Mouse (Mus musculus) kidney, embryonic 14.5 days (tissue): Measurements from ENCODE around the gene Kcnh6. TPM values are rescaled to one million over a fixed set of nuclear protein-coding genes. Genes with fewer than 3 reads are reported as not detected.
"Not testable (repeated sequence)": the region's sequence is repeated elsewhere in the genome, so short reads cannot be mapped to it uniquely, and the experiment has no call there.

Source experiments
- ATAC-seq: fragments of 200-750 bp; cut with Nextera tagmentation; 2 replicates; pipeline ENCODE4 v1.8.0; 2017; ENCODE audit warnings: moderate number of reproducible peaks, mild to moderate bottlenecking, moderate TSS enrichment, moderate library complexity; ENCODE audit not compliant: low FRiP score, low TSS enrichment
- H3K27ac ChIP-seq: fragments of 300-500 bp; sonication (generic); 2 replicates; pipeline ENCODE4 v1.5.1; 2014; ENCODE audit warnings: low read depth, mild to moderate bottlenecking, low read length, moderate library complexity, mixed read lengths
- H3K27me3 ChIP-seq: fragments of 300-500 bp; sonication (generic); 2 replicates; pipeline ENCODE4 v1.6.1; 2014; ENCODE audit warnings: mild to moderate bottlenecking, low read length; ENCODE audit not compliant: control insufficient read depth, insufficient read depth
- H3K36me3 ChIP-seq: fragments of 300-500 bp; sonication (generic); 2 replicates; pipeline ENCODE4 v1.6.1; 2014; ENCODE audit warnings: low read length, mixed read lengths; ENCODE audit not compliant: control insufficient read depth, insufficient read depth
- H3K4me1 ChIP-seq: fragments of 300-500 bp; sonication (generic); 2 replicates; pipeline ENCODE4 v1.6.1; 2014; ENCODE audit warnings: low read length, mixed read lengths; ENCODE audit not compliant: control insufficient read depth, insufficient read depth
- H3K4me2 ChIP-seq: fragments of 300-500 bp; sonication (generic); replicated peaks from 2 replicates; pipeline ENCODE4 v1.6.1; 2014; ENCODE audit warnings: low read depth, mild to moderate bottlenecking, low read length
- H3K4me3 ChIP-seq: fragments of 300-500 bp; sonication (generic); 2 replicates; pipeline ENCODE4 v1.5.1; 2014; ENCODE audit warnings: mild to moderate bottlenecking, low read length
- H3K9ac ChIP-seq: fragments of 300-500 bp; sonication (generic); 2 replicates; pipeline ENCODE4 v1.6.1; 2014; ENCODE audit warnings: low read depth, mild to moderate bottlenecking, low read length, moderate library complexity
- H3K9me3 ChIP-seq: fragments of 300-500 bp; sonication (generic); 2 replicates; pipeline ENCODE4 v1.6.1; 2016; ENCODE audit warnings: low read length; ENCODE audit not compliant: control insufficient read depth
- WGBS: fragments of 180-500 bp; shearing (Covaris S2); extraction: QIAGEN DNeasy Blood & Tissue Kit; methylation state at CpG from one replicate; pipeline ENCODE4 v1.1.7; 2014; 5-methylcytosine and 5-hydroxymethylcytosine counted together
- polyA plus RNA-seq: library from polyadenylated mRNA; unstranded; fragments of >200 nt; fragmentation: Nextera tagmentation; extraction: Ambion mirVana; gene quantifications from 2 replicates; pipeline ENCODE4 v1.2.1, GENCODE M21; 2014

Gene Kcnh6
- polyA plus RNA-seq, 1 experiment from 2014 or later = 0.14 TPM

- WGBS = 41% methylated on average over 11 of the region's 11 CpGs
- peak; percentile 39; the same call in 1 of the 2 replicates for ATAC-seq
- Histone ChIP-seq H3K27ac (no peak overlapping the region), H3K4me1 (no peaks in the 10 kb centered on the region), H3K27me3 (no peaks in the 10 kb centered on the region; the same call in 1 of the 2 replicates), H3K36me3 (0 out of 2 replicates have a peak, but pooled peaks cover 3% of the 10 kb centered on the region), H3K9ac (no peak overlapping the region), H3K4me3 (no peak overlapping the region), H3K4me2 (no peak overlapping the region), H3K9me3 (no peaks in the 10 kb centered on the region)
Observed at GRCm38 (mm10) chr11:106026465-106027151, 18.7 kb downstream of the Kcnh6 start.

DNA sequence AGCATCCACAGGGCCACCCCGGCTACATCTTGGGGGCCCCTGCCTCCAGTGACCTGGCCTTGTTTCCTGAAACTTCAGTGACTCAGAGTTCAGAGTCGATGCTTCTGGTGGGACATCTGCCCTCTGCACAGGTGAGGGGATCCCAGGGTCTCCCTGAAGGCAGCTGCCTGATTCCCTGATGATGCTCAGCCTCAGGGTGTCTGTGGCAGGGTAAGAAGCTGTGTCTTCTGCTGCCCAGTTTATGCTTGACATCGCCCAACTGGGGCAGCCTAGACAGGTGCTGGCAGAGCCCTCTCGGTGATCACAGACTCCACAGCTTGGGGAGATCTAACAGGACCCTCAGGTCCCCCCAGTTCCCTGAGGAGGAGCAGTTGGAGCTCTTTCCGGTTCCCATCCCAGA is 19.7 kb downstream of the Kcnh6 start:
- Histone ChIP-seq H3K9ac (no peak overlapping the region), H3K4me1 (no peaks in the 10 kb centered on the region), H3K27me3 (no peaks in the 10 kb centered on the region), H3K4me2 (no peak overlapping the region), H3K27ac (no peak overlapping the region), H3K4me3 (no peak overlapping the region), H3K36me3 (0 out of 2 replicates have a peak, but pooled peaks cover 3% of the 10 kb centered on the region), H3K9me3 (no peaks in the 10 kb centered on the region)
- no peak; the same call in 1 of the 2 replicates for ATAC-seq
- WGBS = 87% methylated on average over 5 of the region's 5 CpGs

- WGBS = 15% methylated on average over 5 of the region's 25 CpGs
- peak overlapping the region; percentile 32; the same call in 1 of the 2 replicates for H3K4me3 ChIP-seq
- not testable (repeated sequence) for H3K36me3 ChIP-seq, ATAC-seq, H3K9ac ChIP-seq, H3K9me3 ChIP-seq, H3K4me1 ChIP-seq, H3K27me3 ChIP-seq, H3K4me2 ChIP-seq, H3K27ac ChIP-seq
Observed at GRCm38 (mm10) chr11:106032074-106032473, 24.1 kb downstream of the Kcnh6 start.

GRCm38 (mm10) chr11:106033491-106033919 is 25.6 kb downstream of the Kcnh6 start:
- Histone ChIP-seq H3K27ac (peak overlapping the region; percentile 31; the same call in 1 of the 2 replicates), H3K27me3 (no peaks in the 10 kb centered on the region), H3K9me3 (no peaks in the 10 kb centered on the region), H3K4me2 (peak overlapping the region; percentile 26), H3K9ac (peak overlapping the region; percentile 9; the same call in 1 of the 2 replicates), H3K4me1 (peaks cover 7% of the 10 kb centered on the region; the same call in 1 of the 2 replicates), H3K4me3 (no peak overlapping the region; the same call in 1 of the 2 replicates), H3K36me3 (no peaks in the 10 kb centered on the region)
- WGBS = 41% methylated on average over 11 of the region's 11 CpGs
- peak; percentile 16; the same call in 1 of the 2 replicates for ATAC-seq

GRCm38 (mm10) chr11:106034986-106035385 is 27.1 kb downstream of the Kcnh6 start:
- H3K27ac ChIP-seq = no peak overlapping the region
- H3K9me3 ChIP-seq = no peaks in the 10 kb centered on the region
- H3K36me3 ChIP-seq = no peaks in the 10 kb centered on the region
- no peak overlapping the region for H3K4me2 ChIP-seq
- H3K4me1 ChIP-seq = peaks cover 12% of the 10 kb centered on the region; the same call in 1 of the 2 replicates
- H3K9ac ChIP-seq = no peak overlapping the region
- no peak overlapping the region for H3K4me3 ChIP-seq
- ATAC-seq = no peak
- WGBS = 85% methylated on average over 9 of the region's 9 CpGs
- no peaks in the 10 kb centered on the region for H3K27me3 ChIP-seq

DNA sequence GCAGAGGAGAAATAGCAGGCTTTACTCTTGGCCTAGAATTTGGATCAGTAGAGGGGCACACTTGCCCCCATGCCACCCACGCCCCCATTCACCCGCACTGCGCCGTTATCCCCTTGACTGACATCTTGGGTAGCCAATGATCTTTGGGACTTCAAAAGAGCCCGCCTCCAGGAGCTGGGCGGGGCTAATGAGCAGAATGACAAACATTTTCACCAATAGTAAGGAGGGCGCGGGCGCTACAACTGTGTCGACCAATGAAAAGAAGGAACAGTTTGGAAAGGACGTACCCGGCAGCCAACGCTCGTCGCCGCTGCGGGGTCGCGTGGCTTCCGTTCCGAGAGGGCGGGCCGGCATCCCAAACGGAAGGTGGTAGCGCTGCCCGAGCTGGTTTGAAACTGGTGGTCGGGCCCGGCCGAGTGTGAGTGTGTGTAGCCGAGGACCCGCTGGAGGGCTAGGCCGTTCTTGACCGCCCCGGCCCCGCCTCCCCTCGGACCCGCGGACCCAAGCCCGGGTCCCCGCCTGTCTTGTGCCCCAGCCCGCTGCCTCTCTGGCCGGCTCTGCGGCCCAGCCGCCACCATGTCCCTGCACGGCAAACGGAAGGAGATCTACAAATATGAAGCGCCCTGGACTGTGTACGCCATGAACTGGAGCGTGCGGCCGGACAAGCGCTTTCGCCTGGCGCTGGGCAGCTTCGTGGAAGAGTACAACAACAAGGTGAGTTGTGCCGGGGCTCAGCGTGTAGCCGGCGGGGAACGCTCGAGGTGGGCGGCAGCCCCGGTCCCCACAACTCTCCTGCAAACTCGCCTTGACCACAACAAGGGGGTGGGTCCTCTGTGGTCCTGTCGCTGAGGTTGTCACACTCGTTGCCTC is 28.9 kb downstream of the Kcnh6 start, which contains the start of gene Dcaf7:
Dcaf7 (plus strand) TSS at position 325 of the 870 bp plus-strand sequence.
- H3K9me3 ChIP-seq = no peaks in the 10 kb centered on the region
- peaks cover 12% of the 10 kb centered on the region; the same call in 1 of the 2 replicates for H3K4me1 ChIP-seq
- ATAC-seq = peak; percentile 98
- no peaks in the 10 kb centered on the region for H3K36me3 ChIP-seq
- H3K4me3 ChIP-seq = peak within 1 kb of the TSS; percentile 76
- H3K27me3 ChIP-seq = no peaks in the 10 kb centered on the region
- H3K9ac ChIP-seq = peak within 1 kb of the TSS; percentile 91
- under 1% methylated on average over 66 of the region's 66 CpGs for WGBS
- H3K27ac ChIP-seq = peak within 1 kb of the TSS; percentile 91
- H3K4me2 ChIP-seq = peak within 1 kb of the TSS; percentile 78

- Histone ChIP-seq H3K9me3 (no peaks in the 10 kb centered on the region), H3K4me2 (peak overlapping the region; percentile 78), H3K27ac (peak overlapping the region; percentile 91), H3K4me1 (peaks cover 12% of the 10 kb centered on the region; the same call in 1 of the 2 replicates), H3K36me3 (no peaks in the 10 kb centered on the region), H3K9ac (peak overlapping the region; percentile 91), H3K4me3 (peak overlapping the region; percentile 76), H3K27me3 (no peaks in the 10 kb centered on the region)
- WGBS = under 1% methylated on average over 13 of the region's 13 CpGs
- peak; percentile 34 for ATAC-seq
Observed at GRCm38 (mm10) chr11:106037418-106037751, 29.5 kb downstream of the Kcnh6 start.

DNA sequence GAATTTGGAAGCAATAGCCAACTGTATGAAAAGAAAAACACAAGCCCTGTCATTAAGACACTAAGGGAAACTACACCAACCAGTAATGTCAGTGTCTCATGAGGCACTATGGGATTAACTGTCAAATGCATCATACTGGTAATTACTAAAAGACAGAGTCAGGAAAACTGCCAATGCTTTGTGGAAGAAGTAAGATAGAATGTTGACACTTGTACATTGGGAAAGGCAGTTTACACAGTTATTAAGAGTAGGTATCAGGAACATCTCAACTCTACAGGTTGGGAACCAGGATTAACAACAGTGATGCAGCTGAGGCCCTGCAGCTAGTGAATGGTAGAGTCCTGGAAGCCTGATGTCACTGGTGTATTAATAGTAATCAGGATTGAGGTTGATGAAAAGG is 36.4 kb downstream of the Kcnh6 start:
- no peak for ATAC-seq
- Histone ChIP-seq H3K4me3 (no peak overlapping the region), H3K4me2 (no peak overlapping the region), H3K27me3 (no peaks in the 10 kb centered on the region), H3K36me3 (peaks cover 26% of the 10 kb centered on the region), H3K9me3 (no peaks in the 10 kb centered on the region), H3K9ac (no peak overlapping the region), H3K27ac (no peak overlapping the region), H3K4me1 (no peaks in the 10 kb centered on the region)
